In the genomic region with DNA sequence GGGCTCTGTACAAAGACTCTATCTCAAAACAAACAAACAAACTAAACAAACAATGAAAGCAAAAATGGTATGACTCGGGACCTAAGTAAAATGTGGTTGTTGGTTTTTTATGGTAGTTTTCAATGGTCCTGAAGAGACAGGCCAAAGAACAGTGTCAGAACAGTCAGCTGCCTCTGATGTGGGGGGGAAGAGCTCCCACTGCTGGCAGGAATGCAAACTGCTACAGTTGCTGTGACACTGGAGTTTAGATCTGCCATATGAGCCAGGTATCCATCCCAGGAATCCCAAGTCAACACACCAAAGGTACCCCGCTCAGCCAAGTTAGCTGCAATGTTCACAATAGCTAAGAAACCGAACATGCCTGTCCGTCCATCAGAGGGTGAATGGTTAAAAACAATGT, we compare ENCODE assay signal across 9 mouse cellular contexts. TPM values are rescaled to one million over a fixed set of nuclear protein-coding genes. Genes with fewer than 3 reads are reported as not detected.
DNase-seq lines count a peak whose midpoint lies in the region; ATAC-seq and TF ChIP-seq lines count a peak whose summit lies in the region.
"Had no signal": no experiment of that assay in that cellular context is flagged by ENCODE, and none has a peak within 500 bp of the region (broad histone marks: within the 10 kb centered on the region; RNA-seq: fewer than 3 reads in every experiment).

No protein-coding gene starts in this region.

- peak; percentile 41 to 55 for TF ChIP-seq CTCF in CH12.LX (conservative IDR thresholded peaks at IDR 0.05 in 1 of 2, IDR thresholded peaks at IDR 0.05 in 1 of 2; ENCODE audit: low read depth in 2 of 2, low read length in 2 of 2)
- TF ChIP-seq CTCF in brain, embryonic 14.5 days (IDR thresholded peaks at IDR 0.05; ENCODE audit: borderline replicate concordance, extremely low read depth, insufficient read depth, insufficient read length): peak; percentile 95
- TF ChIP-seq CTCF in liver, embryonic 14.5 days (IDR thresholded peaks at IDR 0.05; ENCODE audit: low read depth): peak; percentile 92

- no peak overlapping the region for H3K4me3 ChIP-seq in hindbrain, embryonic 14.5 days (replicated peaks; ENCODE audit: low read length)
- no peak overlapping the region for H3K4me3 ChIP-seq in hindbrain, embryonic 12.5 days
- no peak overlapping the region for H3K4me3 ChIP-seq in CH12.LX (replicated peaks in 1 of 3; ENCODE audit: low read depth in 2 of 3, low read length in 2 of 3, poor library complexity in 1 of 3)
- no peak overlapping the region for H3K4me3 ChIP-seq in liver, embryonic 14.5 days (ENCODE audit: insufficient read depth in 1 of 2, low read depth in 2 of 2, low read length in 2 of 2)
- H3K4me3 ChIP-seq: embryonic facial prominence, embryonic 15.5 days had no signal

- H3K9me3 ChIP-seq in hindbrain, embryonic 14.5 days (ENCODE audit: control insufficient read depth, low read length): no peaks in the 10 kb centered on the region
- H3K9me3 ChIP-seq in hindbrain, embryonic 12.5 days (replicated peaks): no peaks in the 10 kb centered on the region
- H3K9me3 ChIP-seq in CH12.LX (replicated peaks; ENCODE audit: low read length): no peaks in the 10 kb centered on the region
- no peaks in the 10 kb centered on the region for H3K9me3 ChIP-seq in liver, embryonic 14.5 days (ENCODE audit: control insufficient read depth, low read length)
- H3K9me3 ChIP-seq: embryonic facial prominence, embryonic 15.5 days had no signal

- peak; percentile 80 for DNase-seq in hindbrain, embryonic 14.5 days (ENCODE audit: low spot score)
- peak; percentile 54 for DNase-seq in CH12.LX (ENCODE audit: extremely low read depth)
- DNase-seq in brain, embryonic 14.5 days (ENCODE audit: low read depth): peak; percentile 71
- peak; percentile 77 for DNase-seq in forelimb bud, embryonic 11.5 days (ENCODE audit: low read depth, low spot score)
- peak; percentile 71 for DNase-seq in kidney, postnatal 10 days
- peak; percentile 7 to 29 (median 28) for DNase-seq in liver, embryonic 14.5 days (ENCODE audit: low read depth in 3 of 3, low spot score in 3 of 3)
- peak; percentile 55 for DNase-seq in right cerebral cortex, postnatal 4 days

- H3K27me3 ChIP-seq in hindbrain, embryonic 14.5 days (ENCODE audit: control insufficient read depth, insufficient read depth, low read length): no peaks in the 10 kb centered on the region
- no peaks in the 10 kb centered on the region for H3K27me3 ChIP-seq in hindbrain, embryonic 12.5 days
- H3K27me3 ChIP-seq in CH12.LX (replicated peaks): no peaks in the 10 kb centered on the region
- H3K27me3 ChIP-seq in liver, embryonic 14.5 days (ENCODE audit: control insufficient read depth, insufficient read depth, low read length): no peaks in the 10 kb centered on the region
- H3K27me3 ChIP-seq: embryonic facial prominence, embryonic 15.5 days had no signal

- H3K27ac ChIP-seq in hindbrain, embryonic 14.5 days: no peak overlapping the region
- no peak overlapping the region for H3K27ac ChIP-seq in hindbrain, embryonic 12.5 days
- no peak overlapping the region for H3K27ac ChIP-seq in CH12.LX (ENCODE audit: insufficient read depth, low read depth)
- H3K27ac ChIP-seq in liver, embryonic 14.5 days: no peak overlapping the region
- H3K27ac ChIP-seq: embryonic facial prominence, embryonic 15.5 days had no signal

- no peak for TF ChIP-seq EP300 in CH12.LX (IDR thresholded peaks at IDR 0.05; ENCODE audit: low read length)
- TF ChIP-seq EP300 in liver, embryonic 14.5 days (IDR thresholded peaks at IDR 0.05; ENCODE audit: low read depth): no peak

- in situ Hi-C loops in CH12.LX (cut with MboI; ENCODE audit: low pct_ligation_motif_present, low pct_unique_long_range_greater_than_20kb, low sequenced_read_pairs): no loop called here

- dilution Hi-C loops in CH12.LX (cut with MboI; ENCODE audit: extremely low pct_ligation_motif_present, extremely low pct_unique_long_range_greater_than_20kb, low sequenced_read_pairs): no loop called here

- no peak for TF ChIP-seq POLR2A in CH12.LX (IDR thresholded peaks at IDR 0.05; ENCODE audit: low read depth, low read length)
- TF ChIP-seq POLR2A in brain, embryonic 14.5 days (IDR thresholded peaks at IDR 0.05; ENCODE audit: borderline replicate concordance, extremely low read depth, insufficient read depth, insufficient read length, poor library complexity, severe bottlenecking): no peak

- no peaks in the 10 kb centered on the region for H3K4me1 ChIP-seq in hindbrain, embryonic 14.5 days (replicated peaks; ENCODE audit: control insufficient read depth, insufficient read depth, low read length)
- no peaks in the 10 kb centered on the region for H3K4me1 ChIP-seq in hindbrain, embryonic 12.5 days
- peaks cover 0 to 10% of the 10 kb centered on the region in 2 experiments; a peak in 2 of 4 replicates for H3K4me1 ChIP-seq in CH12.LX (ENCODE audit: control insufficient read depth in 1 of 2, insufficient read depth in 2 of 2)
- no peaks in the 10 kb centered on the region for H3K4me1 ChIP-seq in liver, embryonic 14.5 days (replicated peaks; ENCODE audit: control insufficient read depth in 2 of 2, insufficient read depth in 2 of 2, low read length in 1 of 2)
- H3K4me1 ChIP-seq: embryonic facial prominence, embryonic 15.5 days had no signal

- WGBS in hindbrain, embryonic 14.5 days: 65% methylated on average over 4 of the region's 4 CpGs
- WGBS in hindbrain, embryonic 12.5 days: 66% methylated on average over 4 of the region's 4 CpGs
- 43% methylated on average over 4 of the region's 4 CpGs for WGBS in liver, embryonic 14.5 days (ENCODE audit: insufficient replicate concordance)

- no peak overlapping the region for H3K4me2 ChIP-seq in hindbrain, embryonic 14.5 days (replicated peaks)
- no peak overlapping the region for H3K4me2 ChIP-seq in hindbrain, embryonic 12.5 days (replicated peaks)
- H3K4me2 ChIP-seq in CH12.LX (ENCODE audit: insufficient read depth, low read depth, poor library complexity, severe bottlenecking): no peak overlapping the region
- H3K4me2 ChIP-seq in liver, embryonic 14.5 days (ENCODE audit: low read depth): no peak overlapping the region
- H3K4me2 ChIP-seq: embryonic facial prominence, embryonic 15.5 days had no signal

- peak; percentile 26 for TF ChIP-seq RAD21 in CH12.LX (IDR thresholded peaks at IDR 0.05; ENCODE audit: low read depth, low read length)

- ATAC-seq in hindbrain, embryonic 14.5 days (ENCODE audit: low FRiP score): no peak
- ATAC-seq in hindbrain, embryonic 12.5 days (ENCODE audit: low FRiP score): no peak
- ATAC-seq in liver, embryonic 14.5 days (ENCODE audit: insufficient read depth): no peak

- H3K9ac ChIP-seq in hindbrain, embryonic 14.5 days: no peak overlapping the region
- H3K9ac ChIP-seq in hindbrain, embryonic 12.5 days: no peak overlapping the region
- H3K9ac ChIP-seq in CH12.LX (ENCODE audit: insufficient read depth, low read depth): no peak overlapping the region
- no peak overlapping the region for H3K9ac ChIP-seq in liver, embryonic 14.5 days (replicated peaks)
- H3K9ac ChIP-seq: embryonic facial prominence, embryonic 15.5 days had no signal

- H3K79me2 ChIP-seq in CH12.LX (replicated peaks; ENCODE audit: control insufficient read depth, extremely low read depth, insufficient read depth, poor library complexity, severe bottlenecking): no peaks in the 10 kb centered on the region

- peaks cover 91% of the 10 kb centered on the region for H3K36me3 ChIP-seq in hindbrain, embryonic 14.5 days (replicated peaks; ENCODE audit: control insufficient read depth, insufficient read depth)
- H3K36me3 ChIP-seq in hindbrain, embryonic 12.5 days: peaks cover 88% of the 10 kb centered on the region
- peaks cover 49 to 88% of the 10 kb centered on the region in 2 experiments for H3K36me3 ChIP-seq in CH12.LX (replicated peaks in 1 of 2; ENCODE audit: control insufficient read depth in 1 of 2, insufficient read depth in 1 of 2, low read length in 1 of 2)
- peaks cover 7% of the 10 kb centered on the region for H3K36me3 ChIP-seq in liver, embryonic 14.5 days (replicated peaks; ENCODE audit: control insufficient read depth, insufficient read depth, low read depth)

RNA-seq across cellular contexts. Expression of a gene that starts 19.1 kb away (rescaled TPM):
- not detected in 2 replicates for polyA plus RNA-seq in hindbrain, embryonic 14.5 days (2014; fragmentation: Nextera tagmentation; extraction: Ambion mirVana)
- polyA plus RNA-seq in hindbrain, embryonic 12.5 days (2016; fragmentation: Nextera tagmentation; extraction: Ambion mirVana): not detected in 2 replicates
- total RNA-seq in CH12.LX (2012; rRNA removed) (not detected in 2 replicates), CH12.LX (2014; rRNA removed) (not detected in 2 replicates)
- not detected in 2 replicates for polyA plus RNA-seq in CH12.LX (2012; ENCODE audit: insufficient read length, low read depth)
- not detected in 2 replicates for polyA plus RNA-seq in brain, embryonic 14.5 days (2012; rRNA removed)
- polyA plus RNA-seq in liver, embryonic 14.5 days (2012; rRNA removed): not detected in 2 replicates
- not detected in 2 replicates for polyA plus RNA-seq in liver, embryonic 14.5 days (2014; fragmentation: Nextera tagmentation; extraction: Ambion mirVana)
- polyA plus RNA-seq: embryonic facial prominence, embryonic 15.5 days had no signal

RNA-seq across cellular contexts. Expression of a gene that starts 25.2 kb away (rescaled TPM):
- 12.7 and 13.0 TPM in 2 replicates for polyA plus RNA-seq in hindbrain, embryonic 14.5 days (2014; fragmentation: Nextera tagmentation; extraction: Ambion mirVana)
- polyA plus RNA-seq in hindbrain, embryonic 12.5 days (2016; fragmentation: Nextera tagmentation; extraction: Ambion mirVana): 23.7 and 28.9 TPM in 2 replicates
- 21.9 and 26.0 TPM in 2 replicates for total RNA-seq in CH12.LX (2012; rRNA removed)
- 17.8 and 20.3 TPM in 2 replicates for total RNA-seq in CH12.LX (2014; rRNA removed)
- 17.2 and 20.8 TPM in 2 replicates for polyA plus RNA-seq in CH12.LX (2012; ENCODE audit: insufficient read length, low read depth)
- 22.6 and 24.6 TPM in 2 replicates for polyA plus RNA-seq in brain, embryonic 14.5 days (2012; rRNA removed)
- polyA plus RNA-seq in liver, embryonic 14.5 days (2012; rRNA removed): 5.3 and 6.3 TPM in 2 replicates
- polyA plus RNA-seq in liver, embryonic 14.5 days (2014; fragmentation: Nextera tagmentation; extraction: Ambion mirVana): 4.1 and 4.3 TPM in 2 replicates

RNA-seq across cellular contexts. Expression of a gene that starts 25.2 kb away (rescaled TPM):
- 36.1 and 43.8 TPM in 2 replicates for polyA plus RNA-seq in hindbrain, embryonic 14.5 days (2014; fragmentation: Nextera tagmentation; extraction: Ambion mirVana)
- 47.8 and 50.5 TPM in 2 replicates for polyA plus RNA-seq in hindbrain, embryonic 12.5 days (2016; fragmentation: Nextera tagmentation; extraction: Ambion mirVana)
- total RNA-seq in CH12.LX (2012; rRNA removed): 79.2 and 103 TPM in 2 replicates
- total RNA-seq in CH12.LX (2014; rRNA removed): 161 and 198 TPM in 2 replicates
- 164 and 172 TPM in 2 replicates for polyA plus RNA-seq in CH12.LX (2012; ENCODE audit: insufficient read length, low read depth)
- 28.7 and 29.0 TPM in 2 replicates for polyA plus RNA-seq in brain, embryonic 14.5 days (2012; rRNA removed)
- 8.1 and 13.4 TPM in 2 replicates for polyA plus RNA-seq in liver, embryonic 14.5 days (2012; rRNA removed)
- polyA plus RNA-seq in liver, embryonic 14.5 days (2014; fragmentation: Nextera tagmentation; extraction: Ambion mirVana): 27.8 and 33.1 TPM in 2 replicates

RNA-seq across cellular contexts. Expression of a gene that starts 27.9 kb away (rescaled TPM):
- polyA plus RNA-seq in hindbrain, embryonic 14.5 days (2014; fragmentation: Nextera tagmentation; extraction: Ambion mirVana): not detected in 2 replicates
- 0.37 TPM in 1 of 2 replicates, not detected in the other for polyA plus RNA-seq in hindbrain, embryonic 12.5 days (2016; fragmentation: Nextera tagmentation; extraction: Ambion mirVana)
- total RNA-seq in CH12.LX (2012; rRNA removed): not detected in 2 replicates
- total RNA-seq in CH12.LX (2014; rRNA removed): not detected in 2 replicates
- not detected in 2 replicates for polyA plus RNA-seq in CH12.LX (2012; ENCODE audit: insufficient read length, low read depth)
- polyA plus RNA-seq in brain, embryonic 14.5 days (2012; rRNA removed): 0.22 TPM in 1 of 2 replicates, not detected in the other
- not detected in 2 replicates for polyA plus RNA-seq in liver, embryonic 14.5 days (2012; rRNA removed)
- polyA plus RNA-seq in liver, embryonic 14.5 days (2014; fragmentation: Nextera tagmentation; extraction: Ambion mirVana): not detected in 2 replicates
- polyA plus RNA-seq: embryonic facial prominence, embryonic 15.5 days had no signal

RNA-seq across cellular contexts. Expression of a gene that starts 38.3 kb away (rescaled TPM):
- polyA plus RNA-seq in hindbrain, embryonic 14.5 days (2014; fragmentation: Nextera tagmentation; extraction: Ambion mirVana): not detected in 2 replicates
- polyA plus RNA-seq in hindbrain, embryonic 12.5 days (2016; fragmentation: Nextera tagmentation; extraction: Ambion mirVana): not detected in 2 replicates
- total RNA-seq in CH12.LX (2012; rRNA removed) (not detected in 2 replicates), CH12.LX (2014; rRNA removed) (not detected in 2 replicates)
- not detected in 2 replicates for polyA plus RNA-seq in CH12.LX (2012; ENCODE audit: insufficient read length, low read depth)
- not detected in 2 replicates for polyA plus RNA-seq in brain, embryonic 14.5 days (2012; rRNA removed)
- polyA plus RNA-seq in liver, embryonic 14.5 days (2012; rRNA removed): 7.1 and 9.6 TPM in 2 replicates
- polyA plus RNA-seq in liver, embryonic 14.5 days (2014; fragmentation: Nextera tagmentation; extraction: Ambion mirVana): 5.8 and 5.9 TPM in 2 replicates
- polyA plus RNA-seq: embryonic facial prominence, embryonic 15.5 days had no signal

Comparison
In these comparisons a context has a peak if more than half of its experiments do, and no peak if none do; other contexts are left out.
1. DNase-seq: peak in every context shown above with its lines; median percentile 80 in hindbrain, embryonic 14.5 days; 77 in forelimb bud, embryonic 11.5 days; 71 in brain, embryonic 14.5 days; 71 in kidney, postnatal 10 days; 55 in right cerebral cortex, postnatal 4 days; 54 in CH12.LX; 28 in liver, embryonic 14.5 days.